Mouse (Mus musculus) testis, adult 2 months (tissue): Measurements from ENCODE around the gene Ceacam10. TPM values are rescaled to one million over a fixed set of nuclear protein-coding genes. Genes with fewer than 3 reads are reported as not detected.

Experiments used
- H3K27ac ChIP-seq: fragments of 200-500 bp; 2 replicates; pipeline ENCODE4 v1.5.1; 2012; ENCODE audit warnings: low read depth, low read length; ENCODE audit not compliant: control insufficient read depth, insufficient read depth
- H3K27me3 ChIP-seq: fragments of 200-500 bp; 2 replicates; pipeline ENCODE4 v1.6.1; 2012; ENCODE audit warnings: mild to moderate bottlenecking, low read length, moderate library complexity; ENCODE audit not compliant: control insufficient read depth, insufficient read depth
- H3K36me3 ChIP-seq: fragments of 200-500 bp; 2 replicates; pipeline ENCODE4 v1.6.1; 2012; ENCODE audit warnings: mild to moderate bottlenecking, low read length; ENCODE audit not compliant: control insufficient read depth, insufficient read depth
- H3K4me1 ChIP-seq: fragments of 200-500 bp; 2 replicates; pipeline ENCODE4 v1.6.1; 2012; ENCODE audit warnings: low read length; ENCODE audit not compliant: control insufficient read depth, insufficient read depth
- H3K4me3 ChIP-seq: fragments of 200-500 bp; 2 replicates; pipeline ENCODE4 v1.5.1; 2012; ENCODE audit warnings: low read depth, mild to moderate bottlenecking, low read length, moderate library complexity, mixed read lengths; ENCODE audit not compliant: control insufficient read depth
- CTCF ChIP-seq: fragments of 200-500 bp; IDR thresholded peaks from 2 replicates; pipeline ENCODE4 v1.5.1; 2012; ENCODE audit warnings: low read depth, mild to moderate bottlenecking, inconsistent platforms, low read length, moderate library complexity; ENCODE audit not compliant: control insufficient read depth, insufficient read depth, insufficient replicate concordance
- POLR2A ChIP-seq: fragments of 200-500 bp; IDR thresholded peaks from 2 replicates; pipeline ENCODE4 v1.6.1; 2012; ENCODE audit warnings: low read depth, mild to moderate bottlenecking, inconsistent platforms, low read length, moderate library complexity; ENCODE audit not compliant: control insufficient read depth
- polyA plus RNA-seq: library from polyadenylated mRNA; depleted of rRNA; stranded (reverse); fragments of >200 nt; gene quantifications from 2 replicates; pipeline ENCODE4 v1.2.3, GENCODE M21; 2012; rRNA removed

Gene Ceacam10
- polyA plus RNA-seq, 1 experiment: 0.38 TPM

GRCm38 (mm10) chr7:24817502-24817901 lies 40.5 kb downstream of the Ceacam10 start:
- Histone ChIP-seq H3K27me3 (no peaks in the 10 kb centered on the region), H3K36me3 (no peaks in the 10 kb centered on the region), H3K27ac (no peak overlapping the region), H3K4me3 (peak overlapping the region; percentile 49; the same call in 1 of the 2 replicates), H3K4me1 (no peaks in the 10 kb centered on the region)
- peak; percentile 58; the same call in 1 of the 2 replicates for TF ChIP-seq CTCF
- no peak for TF ChIP-seq POLR2A

DNA sequence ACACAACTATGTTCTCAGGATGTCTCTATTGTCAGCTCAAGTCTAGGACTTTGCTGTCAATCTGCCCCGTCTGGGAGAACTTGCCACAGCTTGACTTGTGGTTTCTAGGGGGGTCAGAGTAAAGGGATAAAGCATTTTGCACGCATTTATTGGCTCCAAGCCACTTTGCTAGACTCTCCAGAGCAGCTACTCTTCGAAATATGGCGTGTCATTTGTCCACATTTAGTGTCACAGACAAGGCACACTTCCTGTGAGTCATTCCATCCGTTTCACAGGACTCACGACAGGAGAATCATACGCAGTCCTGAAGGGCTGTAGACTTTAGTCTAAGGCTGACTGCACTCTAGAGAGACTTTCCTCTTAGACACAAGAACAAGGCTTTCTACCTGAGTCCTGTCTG lies 47.4 kb downstream of the Ceacam10 start:
- no peak for TF ChIP-seq CTCF
- TF ChIP-seq POLR2A: no peak
- Histone ChIP-seq H3K4me1 (no peaks in the 10 kb centered on the region), H3K36me3 (no peaks in the 10 kb centered on the region), H3K27me3 (no peaks in the 10 kb centered on the region), H3K4me3 (no peak overlapping the region), H3K27ac (no peak overlapping the region)

GRCm38 (mm10) chr7:24827181-24827580 lies 50.2 kb downstream of the Ceacam10 start:
- Histone ChIP-seq H3K4me3 (no peak overlapping the region), H3K4me1 (no peaks in the 10 kb centered on the region), H3K27me3 (no peaks in the 10 kb centered on the region), H3K36me3 (no peaks in the 10 kb centered on the region), H3K27ac (no peak overlapping the region)
- TF ChIP-seq POLR2A (no peak), CTCF (no peak)

Other genes starting within 250 kb of the Ceacam10 start
- gene Irgq, start 246.5 kb upstream of the Ceacam10 start, polyA plus RNA-seq: 2.2 and 2.4 TPM in 2 replicates
- gene Pinlyp, start 231.1 kb upstream of the Ceacam10 start, polyA plus RNA-seq: 18.3 and 20.2 TPM in 2 replicates
- gene Xrcc1, start 230.9 kb upstream of the Ceacam10 start, polyA plus RNA-seq: 69.4 and 79.8 TPM in 2 replicates
- 1.3 and 1.5 TPM in 2 replicates for gene Ethe1, start 189.7 kb upstream of the Ceacam10 start, polyA plus RNA-seq
- gene Zfp575, start 189.6 kb upstream of the Ceacam10 start, polyA plus RNA-seq: 0.04 and 0.06 TPM in 2 replicates
- gene Phldb3, start 166.4 kb upstream of the Ceacam10 start, polyA plus RNA-seq: 0.52 and 0.85 TPM in 2 replicates
- gene Lypd3, start 140.7 kb upstream of the Ceacam10 start, polyA plus RNA-seq: 0.06 and 0.16 TPM in 2 replicates
- gene Tex101, start 100.5 kb upstream of the Ceacam10 start, polyA plus RNA-seq: 418 and 545 TPM in 2 replicates
- 97.9 and 114 TPM in 2 replicates for gene BC049730, start 68.0 kb upstream of the Ceacam10 start, polyA plus RNA-seq
- gene Gm4763, start 50.3 kb upstream of the Ceacam10 start, polyA plus RNA-seq: 57.3 and 81.2 TPM in 2 replicates
- 0.65 and 0.87 TPM in 2 replicates for gene Cd177, start 16.9 kb upstream of the Ceacam10 start, polyA plus RNA-seq
- gene Gm9844, start 85.0 kb downstream of the Ceacam10 start, polyA plus RNA-seq: 13.6 and 13.8 TPM in 2 replicates
- 909 and 952 TPM in 2 replicates for gene Lypd4, start 92.7 kb downstream of the Ceacam10 start, polyA plus RNA-seq
- 129 and 134 TPM in 2 replicates for gene Dmrtc2, start 92.9 kb downstream of the Ceacam10 start, polyA plus RNA-seq
- gene Rps19, start 107.2 kb downstream of the Ceacam10 start, polyA plus RNA-seq: 122 and 150 TPM in 2 replicates
- gene Cd79a, start 120.2 kb downstream of the Ceacam10 start, polyA plus RNA-seq: 0.15 and 0.16 TPM in 2 replicates
- gene Arhgef1, start 125.7 kb downstream of the Ceacam10 start, polyA plus RNA-seq: 39.6 and 40.8 TPM in 2 replicates
- 1.3 and 1.6 TPM in 2 replicates for gene Gm4881, start 167.3 kb downstream of the Ceacam10 start, polyA plus RNA-seq
- 377 and 423 TPM in 2 replicates for gene Rabac1, start 195.5 kb downstream of the Ceacam10 start, polyA plus RNA-seq
- gene Atp1a3, start 228.8 kb downstream of the Ceacam10 start, polyA plus RNA-seq: 0.38 and 0.44 TPM in 2 replicates